Mouse (Mus musculus): ENCODE results near the gene Tbp. TPM values are rescaled to one million over a fixed set of nuclear protein-coding genes. Genes with fewer than 3 reads are reported as not detected.
"Not testable (repeated sequence)": the region's sequence is repeated elsewhere in the genome, so short reads cannot be mapped to it uniquely, and the experiment has no call there.

The Tbp gene
- polyA plus RNA-seq, 1 experiment: 1.4 TPM

- Histone ChIP-seq H3K4me3 (replicated peaks) (no peak overlapping the region), H3K4me1 (no peaks in the 10 kb centered on the region; the same call in 1 of the 2 replicates), H3K27me3 (replicated peaks) (peaks cover 2% of the 10 kb centered on the region), H3K9me3 (peaks cover 10% of the 10 kb centered on the region), H3K36me3 (replicated peaks; ENCODE audit: low read length) (no peaks in the 10 kb centered on the region)
- no peak for TF ChIP-seq FLI1 (IDR thresholded peaks at IDR 0.05; ENCODE audit: low read length)
- TF ChIP-seq GATA1 (IDR thresholded peaks at IDR 0.05; ENCODE audit: borderline replicate concordance, low read length): no peak
Observed at GRCm38 (mm10) chr17:15535162-15535800, 35.6 kb downstream of the Tbp start.

GRCm38 (mm10) chr17:15535943-15536342 is 36.3 kb downstream of the Tbp start:
- Histone ChIP-seq H3K9me3 (peaks cover 10% of the 10 kb centered on the region), H3K36me3 (replicated peaks; ENCODE audit: low read length) (no peaks in the 10 kb centered on the region), H3K27me3 (replicated peaks) (peaks cover 3% of the 10 kb centered on the region), H3K4me3 (replicated peaks) (peak overlapping the region; percentile 85), H3K4me1 (no peaks in the 10 kb centered on the region; the same call in 1 of the 2 replicates)
- TF ChIP-seq GATA1 (IDR thresholded peaks at IDR 0.05; ENCODE audit: borderline replicate concordance, low read length) (no peak), FLI1 (IDR thresholded peaks at IDR 0.05; ENCODE audit: low read length) (no peak)

GRCm38 (mm10) chr17:15536457-15536904 is 36.8 kb downstream of the Tbp start:
- Histone ChIP-seq H3K36me3 (replicated peaks; ENCODE audit: low read length) (no peaks in the 10 kb centered on the region), H3K9me3 (peaks cover 10% of the 10 kb centered on the region), H3K4me1 (no peaks in the 10 kb centered on the region; the same call in 1 of the 2 replicates), H3K4me3 (replicated peaks) (peak overlapping the region; percentile 85), H3K27me3 (replicated peaks) (peaks cover 3% of the 10 kb centered on the region)
- TF ChIP-seq GATA1 (IDR thresholded peaks at IDR 0.05; ENCODE audit: borderline replicate concordance, low read length) (no peak), FLI1 (IDR thresholded peaks at IDR 0.05; ENCODE audit: low read length) (no peak)

GRCm38 (mm10) chr17:15540309-15540708 is 40.6 kb downstream of the Tbp start:
- TF ChIP-seq FLI1 (IDR thresholded peaks at IDR 0.05; ENCODE audit: low read length) (no peak), GATA1 (IDR thresholded peaks at IDR 0.05; ENCODE audit: borderline replicate concordance, low read length) (no peak)
- no peak overlapping the region for H3K4me3 ChIP-seq (replicated peaks)
- peaks cover 3% of the 10 kb centered on the region for H3K27me3 ChIP-seq (replicated peaks)
- no peaks in the 10 kb centered on the region; the same call in 1 of the 2 replicates for H3K4me1 ChIP-seq
- H3K36me3 ChIP-seq (replicated peaks; ENCODE audit: low read length): no peaks in the 10 kb centered on the region
- peaks cover 16% of the 10 kb centered on the region; the same call in 1 of the 2 replicates for H3K9me3 ChIP-seq

- H3K4me3 ChIP-seq (replicated peaks): not testable (repeated sequence)
Observed at GRCm38 (mm10) chr17:15543868-15544267, 44.2 kb downstream of the Tbp start.

GRCm38 (mm10) chr17:15546440-15546839 is 46.8 kb downstream of the Tbp start:
- H3K27me3 ChIP-seq (replicated peaks): no peaks in the 10 kb centered on the region
- no peaks in the 10 kb centered on the region for H3K36me3 ChIP-seq (replicated peaks; ENCODE audit: low read length)
- no peaks in the 10 kb centered on the region for H3K4me1 ChIP-seq
- TF ChIP-seq FLI1 (IDR thresholded peaks at IDR 0.05; ENCODE audit: low read length) (no peak), GATA1 (IDR thresholded peaks at IDR 0.05; ENCODE audit: borderline replicate concordance, low read length) (no peak)
- H3K4me3 ChIP-seq (replicated peaks): no peak overlapping the region
- peaks cover 12% of the 10 kb centered on the region; the same call in 1 of the 2 replicates for H3K9me3 ChIP-seq

More at GRCm38 (mm10) chr17:15543868-15544267, 44.2 kb downstream of the Tbp start:
- H3K4me1 ChIP-seq; H3K36me3 ChIP-seq (replicated peaks; ENCODE audit: low read length); H3K27me3 ChIP-seq (replicated peaks): not testable (repeated sequence)
- peaks cover 12% of the 10 kb centered on the region; the same call in 1 of the 2 replicates for H3K9me3 ChIP-seq

GRCm38 (mm10) chr17:15549713-15550112 is 50.0 kb downstream of the Tbp start:
- Histone ChIP-seq H3K9me3 (peaks cover 3% of the 10 kb centered on the region; the same call in 1 of the 2 replicates), H3K27me3 (replicated peaks) (no peaks in the 10 kb centered on the region), H3K4me3 (replicated peaks) (no peak overlapping the region), H3K36me3 (replicated peaks; ENCODE audit: low read length) (no peaks in the 10 kb centered on the region), H3K4me1 (no peaks in the 10 kb centered on the region)
- TF ChIP-seq GATA1 (IDR thresholded peaks at IDR 0.05; ENCODE audit: borderline replicate concordance, low read length): no peak
- no peak for TF ChIP-seq FLI1 (IDR thresholded peaks at IDR 0.05; ENCODE audit: low read length)

GRCm38 (mm10) chr17:15559946-15560345 is 60.3 kb downstream of the Tbp start:
- H3K36me3 ChIP-seq (replicated peaks; ENCODE audit: low read length): no peaks in the 10 kb centered on the region
- TF ChIP-seq GATA1 (IDR thresholded peaks at IDR 0.05; ENCODE audit: borderline replicate concordance, low read length) (no peak), FLI1 (IDR thresholded peaks at IDR 0.05; ENCODE audit: low read length) (no peak)
- H3K9me3 ChIP-seq: no peaks in the 10 kb centered on the region
- H3K27me3 ChIP-seq (replicated peaks): peaks cover 2% of the 10 kb centered on the region
- H3K4me1 ChIP-seq: peaks cover 13% of the 10 kb centered on the region
- no peak overlapping the region for H3K4me3 ChIP-seq (replicated peaks)

- Histone ChIP-seq H3K9me3 (no peaks in the 10 kb centered on the region), H3K27me3 (replicated peaks) (peaks cover 2% of the 10 kb centered on the region), H3K4me3 (replicated peaks) (peak within 1 kb of the TSS; percentile 95), H3K4me1 (peaks cover 14% of the 10 kb centered on the region), H3K36me3 (replicated peaks; ENCODE audit: low read length) (no peaks in the 10 kb centered on the region)
- TF ChIP-seq FLI1 (IDR thresholded peaks at IDR 0.05; ENCODE audit: low read length) (no peak), GATA1 (IDR thresholded peaks at IDR 0.05; ENCODE audit: borderline replicate concordance, low read length) (no peak)
Observed at GRCm38 (mm10) chr17:15564014-15564927, 64.6 kb downstream of the Tbp start, which contains the start of gene Prdm9. Gene Prdm9, minus strand, starts transcription at chr17:15564354.

- Histone ChIP-seq H3K9me3 (no peaks in the 10 kb centered on the region), H3K4me3 (replicated peaks) (peak overlapping the region; percentile 95), H3K27me3 (replicated peaks) (peaks cover 8% of the 10 kb centered on the region), H3K4me1 (peaks cover 14% of the 10 kb centered on the region), H3K36me3 (replicated peaks; ENCODE audit: low read length) (no peaks in the 10 kb centered on the region)
- no peak for TF ChIP-seq GATA1 (IDR thresholded peaks at IDR 0.05; ENCODE audit: borderline replicate concordance, low read length)
- TF ChIP-seq FLI1 (IDR thresholded peaks at IDR 0.05; ENCODE audit: low read length): no peak
Observed at GRCm38 (mm10) chr17:15564928-15565300, 65.2 kb downstream of the Tbp start.
